Mouse (Mus musculus) 416B (cell line): ENCODE data around the gene Arl5a.
A peak's percentile ranks its signal among the peaks of the same experiment; 100 is the strongest.

Experiments used
- DNase-seq: peaks from one replicate; pipeline ENCODE4 v3.0.0; 2011; ENCODE audit warnings: low read depth

The Arl5a gene

DNA sequence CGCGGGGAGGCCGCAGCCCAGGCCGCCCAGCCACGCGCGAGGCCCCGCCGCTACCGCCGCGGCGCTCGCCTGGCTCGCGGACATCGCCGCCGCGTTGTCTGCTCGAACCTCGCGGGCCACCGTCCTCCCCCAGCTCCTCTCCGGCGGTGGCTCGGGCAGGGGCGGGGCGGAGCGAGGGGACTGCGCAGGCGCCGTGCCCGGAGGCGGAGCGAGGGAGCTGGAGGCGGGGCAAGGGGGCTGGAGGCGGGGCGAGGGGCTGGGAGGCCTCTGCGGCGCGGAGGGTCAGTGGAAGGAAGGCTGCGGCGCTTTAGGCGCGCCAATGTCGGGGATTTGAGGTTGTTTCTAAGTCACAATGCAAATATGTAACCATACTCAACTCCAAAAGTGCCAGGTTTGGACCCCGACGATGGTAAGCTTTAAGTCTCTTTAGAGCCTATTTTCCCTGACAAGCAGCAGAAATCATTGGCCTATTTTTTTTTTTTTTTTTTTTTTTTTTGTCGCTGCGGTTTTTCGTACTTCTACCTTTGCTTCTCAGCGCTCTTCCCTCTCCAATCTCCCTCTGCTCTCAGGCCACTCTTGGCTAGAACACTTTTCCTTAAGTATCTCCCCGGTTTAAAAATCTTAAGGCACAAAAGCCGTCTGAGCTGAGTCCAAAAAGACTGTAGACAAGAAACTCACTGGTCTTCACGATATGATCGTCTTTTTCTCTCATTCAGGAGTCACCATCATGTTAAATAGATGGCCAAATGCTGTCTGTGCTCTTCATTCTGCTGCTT lies at the start of gene Arl5a:
Arl5a (minus strand) TSS at position 155 of the 776 bp plus-strand sequence.
- DNase-seq, result peak; percentile 88

GRCm38 (mm10) chr2:52471545-52472291 lies 47.0 kb upstream of the Arl5a start:
- peak; percentile 69 for DNase-seq

DNA sequence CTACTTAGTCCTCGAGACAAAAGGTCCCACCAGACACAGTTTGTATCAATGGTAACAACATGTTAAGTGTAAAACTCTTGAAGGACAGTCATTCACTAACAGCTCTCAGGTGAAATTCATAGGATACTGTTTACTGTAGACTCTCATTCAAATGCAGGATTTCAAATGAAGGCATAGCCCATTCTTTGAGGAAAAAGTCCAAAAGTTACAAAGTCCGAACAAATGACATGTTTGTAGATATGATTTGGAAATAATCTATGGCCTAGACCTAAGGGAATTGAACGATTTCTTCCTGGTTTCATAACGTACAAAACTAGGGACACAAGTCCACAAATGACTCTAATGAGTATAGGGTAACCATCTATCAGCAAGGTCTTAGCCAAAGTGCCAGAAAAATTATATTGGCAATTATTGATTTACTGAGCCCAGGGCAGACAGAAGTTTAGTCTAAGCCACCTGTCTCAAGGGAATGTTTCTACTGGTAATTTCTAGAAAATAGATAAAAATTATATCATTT lies 45.4 kb upstream of the Arl5a start:
- DNase-seq, result no peak

DNA sequence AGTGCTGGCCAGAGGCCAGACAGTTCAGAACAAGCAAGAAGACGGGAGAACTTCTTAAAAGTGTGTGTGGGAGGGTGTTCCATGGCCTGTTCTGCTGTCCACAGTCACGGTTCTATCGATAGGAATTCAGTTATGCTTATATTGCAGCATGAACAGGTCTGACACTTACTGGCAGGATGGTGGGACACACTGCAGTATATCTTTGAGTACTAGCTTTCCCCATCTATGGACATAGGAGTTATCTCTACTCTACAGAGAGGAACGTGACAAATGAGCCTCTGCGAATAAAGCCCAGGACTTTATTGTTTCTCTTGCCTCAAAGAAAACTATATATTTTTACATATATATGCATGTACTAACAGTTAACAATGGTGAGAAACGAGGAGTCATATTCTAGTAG lies 42.9 kb upstream of the Arl5a start:
- DNase-seq, result no peak

DNA sequence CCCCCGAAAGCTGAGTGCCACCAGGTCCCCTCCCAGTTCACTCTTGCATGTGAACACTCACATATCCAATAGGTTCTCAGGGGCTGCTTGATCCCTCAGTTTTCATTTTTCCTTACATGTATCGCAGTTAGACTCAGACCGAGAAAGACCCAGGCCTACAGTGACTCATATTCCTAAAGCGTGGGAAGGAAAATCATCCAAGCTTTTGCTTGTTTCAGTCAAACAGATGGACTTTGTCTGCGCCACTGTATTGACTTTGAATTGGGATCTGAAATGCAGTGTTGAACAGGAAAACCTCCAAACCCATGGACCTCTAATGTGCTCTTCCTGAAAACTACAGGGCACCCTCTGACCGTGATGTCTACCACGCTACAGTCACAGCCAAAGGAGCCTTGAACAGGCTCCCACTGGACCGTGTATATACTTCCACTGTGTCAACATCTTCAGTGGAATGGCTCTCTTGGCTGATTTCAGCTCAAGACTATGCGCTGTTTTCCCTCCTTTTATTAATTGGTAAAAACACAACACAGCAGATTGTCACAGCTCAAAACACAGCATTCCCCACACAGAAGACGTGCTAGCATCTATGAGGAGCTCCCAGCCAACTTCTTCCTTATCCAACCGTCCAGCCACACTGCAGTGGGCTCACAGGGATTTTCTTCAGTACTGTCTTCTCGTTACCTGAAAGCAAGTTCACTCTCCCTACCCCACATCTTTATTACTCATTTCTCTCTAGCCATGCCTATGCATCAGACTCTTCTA lies 36.7 kb upstream of the Arl5a start:
- DNase-seq, result no peak

DNA sequence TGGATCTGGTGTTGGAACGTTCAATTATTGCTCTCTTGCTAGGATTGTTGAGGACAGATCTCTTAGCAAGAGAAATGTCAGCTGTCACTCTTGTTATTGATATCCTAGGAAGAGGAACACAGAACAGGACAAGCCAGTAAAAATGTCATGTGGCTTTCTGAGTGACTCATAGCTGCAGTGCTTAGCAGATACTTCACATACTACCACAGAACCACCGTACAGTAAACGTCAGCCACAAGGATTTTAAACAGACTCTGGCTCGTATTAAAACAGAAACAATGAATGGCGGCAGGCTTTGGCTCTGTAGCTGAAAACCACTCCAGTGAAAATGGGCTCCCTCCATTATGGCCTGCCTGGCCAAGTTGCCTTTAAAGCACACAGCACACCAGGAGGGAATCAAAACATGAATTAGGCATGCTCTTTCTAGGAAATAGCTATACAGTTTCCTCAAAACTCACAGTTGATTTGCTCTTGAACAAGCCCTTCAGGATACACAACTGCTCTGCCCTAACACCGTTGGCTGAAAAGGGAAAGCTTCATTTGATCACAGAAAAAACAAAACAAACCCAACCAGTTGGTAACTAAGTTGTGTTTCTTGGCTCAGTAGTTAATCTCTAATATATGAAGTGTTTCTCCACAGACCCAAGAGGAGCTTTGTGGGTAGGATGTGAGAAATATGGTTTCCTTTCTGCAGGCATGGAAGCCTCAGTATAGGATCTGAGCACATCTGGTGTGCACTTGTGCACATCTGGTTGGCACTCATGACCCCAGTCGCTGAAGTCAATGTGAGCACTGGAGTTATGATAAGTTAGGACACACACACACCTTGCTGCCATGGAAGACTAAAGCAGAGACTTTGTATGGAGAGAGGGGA lies 31.1 kb upstream of the Arl5a start:
- DNase-seq, result peak; percentile 21

GRCm38 (mm10) chr2:52449818-52450217 lies 25.1 kb upstream of the Arl5a start:
- no peak for DNase-seq

DNA sequence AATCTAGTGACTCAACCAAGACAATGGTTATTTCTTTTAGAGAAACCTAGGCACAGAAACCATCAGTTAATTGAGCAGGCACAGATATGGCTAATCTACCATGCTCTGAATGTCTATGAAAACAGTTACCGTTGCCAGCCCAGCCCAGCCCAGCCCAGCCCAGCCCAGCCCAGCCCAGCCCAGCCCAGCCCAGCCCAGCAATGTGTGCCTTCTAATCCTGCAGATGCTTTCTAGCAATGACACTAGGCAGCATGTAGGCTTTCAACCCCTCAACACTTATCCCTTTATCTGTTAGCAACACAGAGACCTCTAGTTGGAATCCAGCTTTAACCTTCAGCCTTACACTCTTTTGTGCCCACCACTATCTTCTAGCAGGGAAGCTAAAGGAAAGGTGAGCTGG lies 24.2 kb upstream of the Arl5a start:
- DNase-seq, result no peak

- no peak for DNase-seq
These were observed 21.9 kb upstream of the Arl5a start for GRCm38 (mm10) chr2:52446648-52447047.

DNA sequence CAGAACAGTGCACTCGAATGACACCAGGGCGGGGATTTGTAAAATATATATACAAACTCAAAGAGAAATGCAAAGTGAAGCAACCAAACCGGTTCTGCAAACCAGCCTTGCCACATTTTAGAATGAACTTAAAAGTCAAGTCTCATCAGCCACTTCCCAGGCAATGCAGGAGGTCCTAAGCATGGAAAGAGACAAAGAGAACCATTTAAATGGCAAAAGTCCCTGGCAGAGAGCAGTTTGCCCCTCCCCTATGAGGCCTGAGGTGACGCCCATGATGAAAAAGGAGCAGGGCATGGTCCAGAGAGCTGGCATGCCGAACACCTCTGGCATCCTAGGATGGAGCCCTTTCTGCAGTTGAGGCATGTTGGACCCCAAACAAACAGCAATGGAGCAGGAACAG lies 17.4 kb upstream of the Arl5a start:
- no peak for DNase-seq

- no peak for DNase-seq
These were observed 15.8 kb upstream of the Arl5a start for GRCm38 (mm10) chr2:52440420-52441015.

DNA sequence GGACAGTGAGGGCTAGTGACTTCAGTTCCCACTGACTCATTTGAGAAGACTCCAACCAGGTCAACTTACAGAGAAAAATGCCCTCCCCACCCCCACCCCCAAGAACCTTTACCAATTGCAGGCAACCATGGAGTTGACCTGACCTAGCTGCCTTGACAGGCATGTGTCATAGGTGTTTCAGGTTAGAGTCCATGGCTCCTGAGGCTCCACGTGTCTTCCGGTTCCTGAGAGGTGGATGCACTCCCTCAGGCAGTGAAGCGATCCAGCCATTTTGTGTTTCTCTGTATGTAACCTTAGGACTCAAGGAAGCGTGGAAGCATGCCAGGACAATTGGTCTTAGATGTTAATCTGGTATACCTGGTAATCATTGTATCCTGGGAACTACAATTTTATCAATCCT lies 13.7 kb upstream of the Arl5a start:
- no peak for DNase-seq

GRCm38 (mm10) chr2:52438013-52438412 lies 13.3 kb upstream of the Arl5a start:
- peak; percentile 76 for DNase-seq

DNA sequence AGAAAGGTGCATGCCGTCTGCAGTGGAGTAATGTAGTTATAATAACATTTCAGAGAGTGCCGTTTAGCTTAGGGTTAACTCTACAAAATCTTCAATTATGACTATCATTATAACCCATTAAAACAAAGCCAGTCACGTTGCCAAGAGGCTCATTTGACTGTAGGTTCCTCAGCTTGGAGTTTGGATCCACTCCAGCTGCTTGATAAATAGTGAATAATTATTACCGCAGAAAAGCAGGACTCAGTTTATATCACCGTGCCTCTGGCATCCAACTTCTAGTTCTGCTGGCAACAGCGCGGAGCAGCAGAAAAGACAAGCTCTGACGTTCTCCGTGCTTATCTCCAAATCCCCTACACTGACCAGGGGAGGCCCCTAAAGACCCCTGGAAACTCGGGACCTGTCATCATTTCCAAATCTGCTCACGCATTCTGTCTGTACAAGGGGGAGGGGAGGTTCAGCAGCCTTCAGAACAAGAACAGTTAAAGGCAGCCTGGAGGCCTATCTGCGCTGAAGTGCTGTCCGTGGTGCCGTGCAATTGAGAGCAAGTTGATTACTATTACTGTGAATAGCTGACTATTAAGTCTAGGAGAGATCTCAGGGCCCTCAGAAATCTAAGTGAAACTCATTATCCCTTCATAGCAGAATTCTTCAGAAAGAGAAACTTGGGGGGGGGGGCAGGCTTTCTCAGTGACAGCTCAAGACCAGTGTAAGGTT lies 11.4 kb upstream of the Arl5a start:
- DNase-seq, result no peak

GRCm38 (mm10) chr2:52433365-52433764 lies 8.7 kb upstream of the Arl5a start:
- DNase-seq, result no peak

DNA sequence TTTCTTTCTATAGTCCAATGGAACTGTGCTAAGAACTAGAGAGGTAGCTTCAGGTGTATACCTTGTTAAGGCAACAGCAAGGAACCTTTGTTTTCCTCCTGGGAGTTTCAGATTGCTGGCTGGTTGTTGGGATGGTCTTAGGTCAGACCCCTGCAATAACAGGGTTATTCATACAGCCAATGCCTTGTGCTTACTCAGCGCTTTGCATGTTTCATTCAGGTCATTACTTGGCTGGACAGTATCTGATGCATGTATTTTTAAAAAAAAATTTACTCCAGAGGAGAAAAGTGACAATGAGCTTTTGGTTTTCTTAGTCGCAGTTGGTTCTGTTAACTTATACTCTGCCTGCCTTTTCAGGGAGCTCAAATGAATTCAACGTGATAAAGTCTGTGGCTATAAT lies 2.7 kb upstream of the Arl5a start:
- DNase-seq, result no peak

DNA sequence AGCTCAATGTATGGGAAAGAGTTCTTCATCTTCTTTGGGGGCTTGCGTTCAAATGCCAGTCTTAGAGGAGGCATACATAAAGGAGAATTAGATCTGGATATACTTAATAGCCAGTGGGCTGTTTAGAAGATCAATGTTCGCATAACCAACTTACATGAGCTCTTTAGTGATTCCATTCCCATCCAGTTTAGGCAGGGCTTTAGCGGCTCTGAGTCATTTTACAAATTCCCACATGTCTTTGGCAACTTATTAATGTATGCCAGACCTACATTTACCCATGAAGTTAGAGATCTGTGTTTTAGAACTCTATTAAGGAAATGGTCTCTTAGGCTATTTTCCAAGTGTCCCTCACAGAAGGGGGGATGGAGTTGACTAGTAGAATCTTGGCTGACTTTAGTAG lies 1.3 kb upstream of the Arl5a start:
- DNase-seq, result no peak

DNA sequence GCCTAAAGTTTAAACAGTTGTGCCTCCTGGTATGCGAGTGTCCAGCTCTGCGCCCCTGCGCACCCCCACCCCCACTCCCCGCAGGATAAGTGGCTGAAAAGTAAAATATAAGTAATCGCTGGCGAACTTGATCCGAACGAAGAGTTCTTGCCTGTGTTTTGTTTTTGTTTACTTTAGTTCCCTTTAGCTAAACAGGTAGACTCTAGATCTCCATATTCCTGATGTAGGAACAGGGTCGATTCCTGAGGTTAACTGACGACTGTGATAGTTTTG lies 758 bp upstream of the Arl5a start:
- DNase-seq, result no peak

- DNase-seq, result peak; percentile 51
These were observed 413 bp downstream of the Arl5a start for GRCm38 (mm10) chr2:52424248-52424728.

GRCm38 (mm10) chr2:52423611-52424247 lies 972 bp downstream of the Arl5a start:
- DNase-seq, result peak; percentile 32
